Mouse (Mus musculus): ENCODE results near the gene Rnf103.
"Not testable (repeated sequence)": the region's sequence is repeated elsewhere in the genome, so short reads cannot be mapped to it uniquely, and the experiment has no call there.

Gene Rnf103

DNA sequence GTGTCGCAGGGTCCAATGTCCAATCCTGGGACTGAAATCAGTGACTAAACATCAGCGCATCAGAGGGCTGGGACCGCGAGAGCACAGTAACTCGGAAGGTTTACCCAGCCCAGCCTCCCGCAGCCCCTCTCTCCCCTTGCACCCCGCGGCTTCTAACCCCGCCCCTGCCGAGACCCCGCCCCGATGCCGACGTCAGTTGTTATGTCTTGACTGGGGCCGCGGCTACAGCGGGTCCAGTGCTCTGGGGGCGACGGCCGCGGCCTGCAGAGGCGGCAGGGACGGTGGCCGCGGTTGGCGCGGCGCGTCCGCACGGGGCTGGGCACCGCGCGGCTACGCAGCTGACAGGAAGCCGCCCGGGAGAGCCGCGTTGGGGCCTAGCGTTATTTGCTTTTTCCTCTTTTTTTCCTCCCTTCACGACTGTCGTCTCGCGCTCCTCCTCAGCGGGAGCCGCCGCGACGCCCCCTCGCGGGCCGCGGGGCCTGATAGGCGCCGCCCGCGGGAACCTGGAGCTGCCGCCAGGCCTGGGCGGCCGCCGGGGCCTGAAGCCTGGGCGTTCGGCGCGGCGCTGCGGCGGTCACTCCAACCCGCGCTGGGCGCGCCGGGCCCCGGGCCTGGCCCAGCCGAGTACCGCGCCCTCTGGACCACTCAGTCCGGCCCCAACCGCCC is at the start of gene Rnf103:
TSS of gene Rnf103 (plus strand) at position 220 of the 666 bp plus-strand sequence.
- DNase-seq (ENCODE audit: low read depth), result peak; percentile 93

DNA sequence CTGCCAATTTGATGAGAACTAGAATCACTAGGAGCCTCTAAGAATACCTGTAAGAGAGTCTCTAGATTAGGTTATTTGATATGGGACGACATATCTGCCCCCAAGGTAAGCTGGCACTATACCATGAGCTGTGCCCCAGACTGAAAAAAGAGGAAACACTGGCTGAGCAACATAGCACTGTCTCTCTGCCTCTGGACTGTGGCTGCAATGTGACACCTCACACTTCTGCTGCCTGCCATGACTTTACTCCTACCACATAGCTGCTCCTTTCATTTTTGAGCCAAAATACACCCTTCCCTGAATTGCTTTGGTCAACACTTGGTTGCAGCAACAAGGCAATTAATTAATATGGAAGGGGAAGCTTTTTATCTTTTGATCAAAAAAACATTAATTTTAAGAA is 48.9 kb upstream of the Rnf103 start:
- peak; percentile 57 for DNase-seq (ENCODE audit: low read depth)

DNA sequence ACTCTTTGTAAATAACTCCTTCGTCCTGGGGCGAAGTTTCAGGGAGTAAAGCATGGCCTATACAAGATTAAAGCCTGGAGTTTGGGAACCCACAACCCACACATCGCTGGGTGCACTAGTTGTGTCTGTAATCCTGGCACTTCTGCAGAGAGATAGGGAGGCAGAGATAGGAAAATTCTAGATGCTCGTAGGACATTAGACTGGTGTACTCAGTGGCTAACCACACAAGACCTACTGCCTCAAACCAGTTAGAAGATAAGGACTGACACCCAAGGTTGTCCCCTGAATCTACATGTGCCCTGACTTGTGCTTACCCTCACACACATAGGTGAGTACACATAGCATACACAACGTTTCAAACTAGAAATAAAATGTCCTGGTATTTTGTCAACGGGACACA is 48.1 kb upstream of the Rnf103 start:
- no peak for DNase-seq (ENCODE audit: low read depth)

DNA sequence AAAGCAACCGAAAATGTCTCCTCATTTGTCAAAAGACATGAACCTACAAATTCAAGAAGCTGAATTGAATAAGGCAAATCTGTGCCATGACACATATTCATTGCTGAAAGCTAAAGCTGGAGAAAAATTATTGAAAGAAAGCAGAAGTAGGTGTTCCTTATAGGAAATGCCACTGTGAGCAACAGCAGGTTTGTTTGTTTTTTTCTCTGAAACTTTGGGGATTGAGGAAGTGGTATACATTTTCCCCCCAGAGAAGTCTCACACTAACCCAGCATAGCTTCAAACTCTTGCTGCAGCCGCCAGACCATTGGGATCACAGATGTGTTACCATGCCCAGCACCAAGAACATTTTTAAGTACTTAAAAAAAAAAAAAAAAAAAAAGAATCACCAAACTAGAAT is 40.9 kb upstream of the Rnf103 start:
- no peak for DNase-seq (ENCODE audit: low read depth)

DNA sequence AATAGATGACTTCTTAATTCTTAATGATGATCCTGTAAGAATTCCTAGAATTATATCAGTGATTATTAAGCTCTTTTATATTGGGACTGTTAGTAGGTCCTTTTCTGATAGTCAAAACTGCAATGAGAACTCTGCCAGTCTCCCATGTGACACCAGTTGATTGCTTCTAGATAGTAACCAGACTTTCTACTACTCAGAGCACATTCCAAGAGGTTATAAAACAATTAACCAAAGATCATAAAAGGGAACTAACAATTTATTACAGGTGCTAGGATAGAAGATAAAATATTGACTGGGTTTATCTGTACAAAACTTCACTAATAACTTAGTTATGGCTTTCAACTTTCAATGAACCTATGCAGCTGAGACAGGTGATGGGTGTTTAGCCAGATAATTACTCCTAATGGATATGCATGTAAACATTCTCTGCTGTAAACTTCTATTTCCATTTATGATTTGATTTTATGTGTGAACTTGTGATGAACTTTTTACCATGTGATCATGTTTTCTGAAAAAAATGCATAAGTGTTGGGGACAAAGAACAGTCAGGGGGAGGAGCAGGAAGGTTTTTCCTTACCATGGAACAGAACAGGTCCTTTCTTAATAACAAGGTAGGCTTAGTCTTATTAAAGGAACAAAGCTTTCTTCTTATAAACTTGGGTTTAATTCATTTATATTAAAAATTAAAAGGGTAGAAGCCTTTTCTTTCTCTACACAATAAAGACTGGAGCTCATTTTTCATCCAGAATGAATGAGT is 39.5 kb upstream of the Rnf103 start:
- not testable (repeated sequence) for DNase-seq (ENCODE audit: low read depth)

DNA sequence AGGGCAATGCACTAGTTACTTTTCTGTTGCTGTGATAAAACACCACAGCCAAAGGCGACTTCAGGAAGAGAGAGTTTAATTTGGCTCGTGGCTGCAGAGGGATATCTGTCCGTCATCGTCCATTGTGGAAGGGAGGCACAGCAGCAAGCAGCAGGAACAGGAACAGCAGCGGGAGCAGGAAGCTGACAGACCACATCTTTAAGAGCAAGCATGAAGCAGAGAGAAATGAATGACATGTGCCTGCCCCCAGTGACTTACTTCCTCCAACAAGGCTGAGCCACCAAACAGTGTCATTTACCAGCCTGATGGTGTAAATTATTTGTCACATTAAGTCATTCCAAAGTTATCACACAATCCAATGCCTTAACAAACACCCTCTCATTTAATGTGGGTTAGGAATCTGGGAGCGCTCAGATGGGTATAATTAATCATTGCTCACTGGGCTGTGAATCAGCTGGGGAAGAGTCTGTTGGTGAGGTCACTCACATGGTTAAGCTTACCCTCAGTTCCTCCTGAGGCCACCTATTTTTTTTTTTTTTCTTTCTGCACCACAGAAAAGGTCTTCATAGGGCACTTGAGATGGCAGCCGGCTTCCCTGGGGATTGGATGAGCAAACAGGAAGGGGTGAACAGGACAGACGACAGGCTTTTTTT is 35.6 kb upstream of the Rnf103 start:
- peak; percentile 73 for DNase-seq (ENCODE audit: low read depth)

DNA sequence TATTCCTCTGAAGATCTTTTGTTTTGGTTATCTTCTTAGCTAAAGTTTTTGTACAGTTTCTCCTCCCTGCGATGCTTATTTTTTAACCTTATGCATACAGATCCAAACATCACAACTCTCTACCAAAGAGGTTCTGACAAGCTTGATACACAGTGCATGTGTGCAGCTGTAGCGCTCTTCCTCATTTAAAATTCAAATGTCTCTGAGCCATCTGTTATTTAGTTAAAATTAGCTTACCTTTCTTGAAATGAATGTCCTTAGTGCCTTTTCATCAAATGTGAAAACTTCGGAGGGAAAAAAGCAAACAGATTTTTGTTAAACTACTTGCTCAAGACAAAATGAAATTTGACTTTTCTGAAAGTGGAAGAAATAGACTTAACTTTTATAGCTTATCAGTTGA is 28.5 kb upstream of the Rnf103 start:
- no peak for DNase-seq (ENCODE audit: low read depth)

DNA sequence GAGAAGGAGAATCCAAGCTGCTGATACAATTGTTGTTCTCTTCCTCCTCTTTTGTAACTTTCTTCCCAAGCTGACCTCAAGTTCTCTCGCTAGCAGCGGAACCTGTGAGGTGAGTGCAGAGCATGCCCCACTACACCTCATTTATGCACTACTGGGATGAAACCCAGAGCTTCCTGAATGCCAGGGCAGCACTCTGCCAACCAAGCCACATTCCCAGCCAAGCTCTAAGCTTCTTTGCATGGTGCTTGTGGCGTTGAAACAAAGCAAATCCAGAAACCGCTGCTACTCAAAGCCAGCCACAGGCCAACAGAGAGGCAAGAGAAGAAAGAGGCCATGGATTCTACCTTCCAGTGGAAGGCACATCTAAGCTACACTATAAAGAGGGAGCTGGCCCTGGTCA is 25.9 kb upstream of the Rnf103 start:
- DNase-seq (ENCODE audit: low read depth), result no peak

DNA sequence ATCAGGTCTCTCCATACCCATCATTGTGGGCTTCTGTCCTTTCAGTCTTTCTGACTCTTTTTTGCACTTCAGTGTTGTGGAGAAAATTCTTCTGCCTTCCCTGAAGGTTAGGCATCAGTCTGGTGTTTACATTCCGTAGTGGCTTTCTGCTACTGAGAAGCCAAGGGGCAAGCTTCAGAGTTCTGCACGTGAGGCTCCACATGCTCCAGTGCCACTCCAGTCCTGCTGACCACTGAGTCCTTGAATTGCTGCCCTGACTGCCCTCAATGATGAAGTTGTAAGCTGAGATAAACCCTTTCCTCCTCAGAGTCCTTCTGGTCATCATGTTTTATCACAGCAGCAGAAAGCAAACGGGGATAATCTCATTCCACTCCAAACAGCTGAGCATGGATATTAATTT is 24.4 kb upstream of the Rnf103 start:
- no peak for DNase-seq (ENCODE audit: low read depth)

DNA sequence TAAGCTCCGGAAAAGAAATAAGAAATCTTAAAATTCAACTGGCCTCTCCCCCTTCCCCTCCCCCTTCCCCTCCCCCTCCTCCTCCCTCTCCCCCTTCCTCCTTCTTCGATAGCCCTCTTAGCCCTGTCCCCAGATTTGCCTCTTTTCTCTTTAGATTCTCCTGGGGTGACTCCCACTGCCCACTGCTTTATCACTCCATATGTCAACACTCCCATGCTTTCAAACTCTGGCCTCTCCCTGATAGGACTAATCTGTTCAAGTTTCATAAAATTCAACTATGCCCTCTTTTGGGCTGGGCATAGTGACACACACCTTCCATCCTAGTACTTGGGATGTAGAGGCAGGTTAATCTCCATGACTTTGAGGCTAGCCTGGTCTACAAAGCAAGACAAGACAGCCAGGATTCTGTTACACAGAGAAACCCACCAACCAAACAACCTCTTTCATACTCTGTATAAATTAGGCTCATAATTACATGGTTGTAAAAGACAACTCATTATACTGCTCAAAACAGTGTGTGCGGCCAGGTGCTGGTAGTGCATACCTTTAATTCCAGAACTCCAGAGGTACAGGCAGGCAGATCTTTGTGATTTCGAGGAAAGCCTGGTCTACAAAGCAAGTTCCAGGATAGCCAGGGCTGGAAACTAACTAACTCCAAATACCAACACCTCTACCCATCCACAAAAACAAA is 21.7 kb upstream of the Rnf103 start:
- DNase-seq (ENCODE audit: low read depth), result no peak

DNA sequence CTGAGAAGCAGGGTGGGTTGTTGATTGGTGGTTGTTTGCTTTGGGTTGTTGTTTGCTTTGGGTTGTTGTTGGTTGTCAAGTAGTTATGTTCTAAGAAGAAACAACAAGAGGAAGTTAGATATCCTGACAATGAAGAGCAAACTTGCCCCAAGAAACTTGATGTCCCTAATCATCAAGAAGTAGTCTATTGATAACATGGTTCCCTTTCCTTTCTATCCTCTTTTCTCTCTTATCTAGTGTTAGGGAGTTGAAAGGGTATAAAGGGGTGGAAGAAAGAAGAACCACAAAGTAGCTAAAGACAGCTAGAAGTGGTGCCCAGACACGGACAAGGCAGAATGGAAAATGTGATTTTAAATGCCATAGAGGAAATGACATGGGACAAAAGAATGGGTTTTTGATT is 20.9 kb upstream of the Rnf103 start:
- DNase-seq (ENCODE audit: low read depth), result no peak

DNA sequence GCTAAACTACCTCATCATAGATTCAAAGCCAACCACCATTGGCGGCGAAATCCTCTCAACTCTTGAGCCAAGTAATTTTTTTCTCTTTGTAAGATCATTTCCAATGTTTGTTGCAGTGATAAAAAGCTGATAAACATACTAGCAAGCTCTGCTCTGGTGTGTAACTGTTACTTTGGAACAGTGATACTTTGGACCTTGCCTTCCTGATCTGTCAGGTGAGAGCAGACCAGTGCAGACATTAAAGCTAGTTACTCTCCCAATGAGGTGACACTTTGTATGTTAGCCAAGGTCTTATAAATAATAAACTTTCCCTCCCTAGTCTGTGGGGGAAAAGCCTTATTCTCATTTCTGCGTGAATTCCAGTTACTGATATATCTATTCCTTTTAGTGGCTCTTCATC is 18.1 kb upstream of the Rnf103 start:
- no peak for DNase-seq (ENCODE audit: low read depth)

DNA sequence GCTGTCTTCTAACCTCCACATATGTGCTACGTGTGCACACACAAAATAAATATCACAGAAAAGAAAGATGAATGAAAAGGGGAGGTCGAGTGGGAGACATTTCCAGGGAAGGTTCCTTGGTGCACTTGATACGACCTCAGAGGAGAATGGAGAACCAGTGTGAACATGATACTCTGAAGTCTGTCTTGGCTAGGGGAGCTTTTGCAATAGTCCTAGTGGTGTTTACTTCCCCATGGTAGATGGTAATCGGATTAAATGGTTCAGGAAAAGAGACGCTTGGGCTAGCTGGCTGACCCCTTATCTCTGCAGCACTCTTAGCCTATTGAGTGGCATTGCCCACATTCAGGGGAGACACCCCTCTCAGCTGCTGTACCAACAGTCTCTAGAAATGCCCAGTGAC is 16.9 kb upstream of the Rnf103 start:
- DNase-seq (ENCODE audit: low read depth), result peak; percentile 41

DNA sequence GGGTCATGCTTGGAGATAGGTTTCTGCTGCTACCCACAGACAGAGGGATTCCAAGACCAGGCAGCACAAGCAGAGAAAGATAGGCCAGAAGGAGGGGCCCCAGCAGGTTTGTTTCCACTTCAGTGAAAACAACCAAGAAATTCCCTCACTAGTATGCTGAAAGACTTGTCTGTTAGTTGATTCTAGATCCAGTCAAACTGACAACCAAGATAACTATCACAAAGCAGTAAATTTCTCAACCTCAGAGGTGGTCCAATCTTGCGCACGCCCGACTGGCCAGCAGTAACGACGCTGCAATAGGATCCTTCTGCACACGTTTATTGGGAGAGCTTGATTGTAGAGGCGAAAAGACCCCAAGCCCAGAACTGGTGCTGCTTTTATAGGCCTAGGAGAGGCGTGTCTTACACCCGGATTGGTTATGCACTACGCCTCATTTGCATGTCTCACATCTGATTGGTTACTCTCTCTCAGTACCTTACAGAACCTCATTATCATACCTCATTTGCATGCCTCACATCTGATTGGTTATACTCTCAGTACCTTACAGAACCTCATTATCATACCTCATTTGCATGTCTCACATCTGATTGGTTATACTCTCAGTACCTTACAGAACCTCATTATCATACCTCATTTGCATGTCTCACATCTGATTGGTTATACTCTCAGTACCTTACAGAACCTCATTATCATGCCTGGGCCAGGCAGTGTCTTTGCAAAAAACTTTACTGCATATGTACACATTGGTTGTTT is 14.7 kb upstream of the Rnf103 start:
- DNase-seq (ENCODE audit: low read depth), result not testable (repeated sequence)

DNA sequence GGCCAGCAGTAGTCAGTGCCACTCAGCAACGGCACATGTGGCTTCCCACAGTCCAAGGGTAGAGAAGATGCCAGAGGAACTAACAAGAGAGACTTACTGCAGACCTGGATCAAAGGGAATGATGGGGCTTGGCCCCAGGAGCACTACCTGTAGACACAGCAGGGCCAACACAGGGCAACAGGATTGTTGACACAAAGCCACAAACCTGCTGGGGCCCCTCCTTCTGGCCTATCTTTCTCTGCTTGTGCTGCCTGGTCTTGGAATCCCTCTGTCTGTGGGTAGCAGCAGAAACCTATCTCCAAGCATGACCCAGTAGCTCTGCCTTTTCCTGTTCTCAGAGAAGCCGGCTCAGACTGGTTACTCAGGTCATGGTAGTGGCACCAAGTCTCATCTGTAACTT is 14.1 kb upstream of the Rnf103 start:
- not testable (repeated sequence) for DNase-seq (ENCODE audit: low read depth)

DNA sequence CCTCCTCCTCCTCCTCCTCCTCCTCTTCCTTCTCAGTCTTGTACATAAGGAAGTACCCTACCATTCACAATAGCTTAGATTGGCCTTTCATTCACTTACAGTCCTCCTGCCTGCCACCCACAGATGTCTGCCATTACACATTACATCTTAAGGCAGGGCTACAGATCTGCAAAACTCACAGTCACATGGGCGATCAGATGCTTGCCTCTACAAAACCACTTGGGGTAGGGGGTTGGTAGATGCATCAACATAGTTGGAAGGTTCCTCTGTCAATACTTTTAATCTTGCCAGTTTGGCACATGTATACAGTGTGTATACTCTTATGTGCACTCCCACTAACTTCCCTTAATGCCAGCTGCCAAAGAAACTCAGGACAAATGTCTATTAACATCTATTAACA is 13.6 kb upstream of the Rnf103 start:
- no peak for DNase-seq (ENCODE audit: low read depth)

DNA sequence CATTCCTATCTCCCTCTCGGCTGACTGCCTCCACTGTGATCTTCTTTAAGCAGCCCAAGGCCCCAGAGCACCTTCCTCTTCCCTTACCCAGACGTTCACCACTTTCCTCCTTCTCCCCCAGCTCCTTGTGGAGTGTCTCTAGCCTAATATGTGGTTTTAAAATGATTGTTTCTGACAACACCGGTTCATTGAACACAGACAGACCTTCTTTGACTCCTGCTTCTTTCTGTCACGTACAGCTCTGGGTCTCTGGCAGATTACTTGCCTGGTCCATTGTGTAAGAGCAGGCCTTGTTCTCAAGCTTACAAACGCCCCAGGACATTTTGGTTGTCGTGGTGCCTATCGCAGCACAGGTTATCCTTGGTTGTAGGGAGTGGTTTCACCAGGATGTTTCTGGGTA is 12.6 kb upstream of the Rnf103 start:
- DNase-seq (ENCODE audit: low read depth), result no peak

DNA sequence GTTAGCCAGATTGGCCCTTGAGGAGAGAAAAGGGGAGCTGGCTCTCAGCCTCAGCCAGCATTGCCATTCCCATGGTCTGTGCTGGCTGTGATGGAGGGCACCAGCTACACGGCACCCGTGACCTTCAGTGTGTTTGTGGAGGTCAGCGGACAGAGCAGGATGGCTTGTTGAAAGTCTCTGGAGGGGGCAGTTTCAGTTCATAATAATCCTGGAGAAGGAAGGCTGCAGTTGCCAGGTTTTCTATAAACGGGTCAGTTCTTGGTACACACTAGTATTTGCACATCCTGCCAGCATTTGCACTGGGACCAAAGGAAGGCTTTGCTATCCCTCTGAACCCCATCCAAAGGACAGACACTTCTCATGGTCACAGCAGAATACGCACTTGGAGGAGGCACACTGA is 8.4 kb upstream of the Rnf103 start:
- no peak for DNase-seq (ENCODE audit: low read depth)

DNA sequence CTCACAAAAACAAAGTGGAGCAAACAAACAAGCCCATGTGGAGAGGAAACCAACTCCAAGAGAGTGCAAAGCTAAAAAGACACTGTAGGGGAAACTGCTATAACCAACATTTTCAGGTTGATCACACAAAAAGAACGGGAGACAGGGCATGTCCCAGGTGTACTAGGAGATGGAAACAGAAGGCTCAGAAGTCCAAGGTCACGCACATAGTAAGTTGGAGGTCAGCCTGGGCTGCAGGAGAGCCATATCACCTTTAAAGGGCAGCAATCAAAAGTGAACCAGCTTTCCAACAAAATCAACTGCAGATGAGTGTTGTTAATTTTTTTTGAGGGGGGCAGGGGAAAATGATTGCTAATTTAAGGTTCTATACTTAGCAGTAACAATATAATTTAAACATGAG is 7.5 kb upstream of the Rnf103 start:
- no peak for DNase-seq (ENCODE audit: low read depth)

DNA sequence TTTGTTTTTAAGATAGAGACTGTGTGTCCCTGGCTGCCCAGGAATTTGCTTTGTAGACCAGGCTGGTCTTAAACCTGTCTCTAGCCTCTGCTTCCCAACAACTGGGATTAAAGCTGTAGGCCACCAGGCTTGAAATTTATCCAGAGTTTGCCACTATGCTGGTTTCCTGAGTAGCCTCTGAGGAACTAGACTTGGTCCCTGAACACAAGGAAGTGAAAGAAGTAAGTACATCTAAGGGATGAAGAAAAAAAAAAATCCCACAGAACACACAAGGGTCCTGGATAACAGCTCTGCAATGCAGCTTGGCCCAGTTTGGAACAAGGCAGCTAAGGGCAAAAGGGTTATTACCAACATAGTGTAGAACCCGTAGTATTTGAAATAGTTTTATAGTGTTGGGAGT is 6.8 kb upstream of the Rnf103 start:
- DNase-seq (ENCODE audit: low read depth), result no peak

DNA sequence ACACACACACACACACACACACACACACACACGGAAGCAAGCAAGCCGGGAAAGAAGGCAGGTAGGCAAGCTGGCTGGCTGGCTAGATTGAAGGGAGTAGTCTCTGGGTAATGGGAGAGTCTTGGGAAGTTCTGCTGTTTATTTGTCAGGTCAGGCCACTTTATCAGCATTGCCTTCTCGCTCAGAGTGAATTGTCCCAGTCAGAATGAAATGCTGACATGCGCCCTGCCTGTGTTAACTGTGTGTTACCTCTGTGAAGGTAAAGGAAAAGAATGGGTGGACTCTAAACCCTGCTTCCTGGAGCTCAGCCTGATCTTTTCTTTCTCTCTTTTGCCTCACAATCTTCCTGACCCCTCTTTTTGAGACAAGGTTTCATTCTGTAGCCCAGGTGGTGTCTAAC is 5.7 kb upstream of the Rnf103 start:
- no peak for DNase-seq (ENCODE audit: low read depth)

DNA sequence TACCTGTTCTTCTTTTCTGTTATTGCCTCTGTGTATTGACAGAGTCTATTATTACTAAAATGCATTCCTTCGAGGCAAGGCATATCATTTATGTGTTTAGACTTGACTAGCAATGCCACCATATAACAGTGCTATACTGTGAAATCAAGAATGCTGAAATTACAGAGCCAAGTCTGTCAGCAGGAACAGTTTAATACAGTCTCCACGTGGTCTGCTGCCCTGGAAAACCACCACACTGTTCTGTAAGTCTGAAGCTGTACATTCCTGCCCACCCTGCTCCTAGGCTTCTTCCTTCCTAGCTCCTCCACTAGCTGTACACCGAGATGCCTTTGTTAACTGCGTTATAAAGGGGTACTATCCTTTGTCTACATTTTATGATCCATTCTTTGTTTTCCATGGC is 1.6 kb upstream of the Rnf103 start:
- DNase-seq (ENCODE audit: low read depth), result no peak
